Mouse (Mus musculus): Measurements from ENCODE around the gene Fam184b. TPM values are rescaled to one million over a fixed set of nuclear protein-coding genes. Genes with fewer than 3 reads are reported as not detected.

The Fam184b gene
- polyA plus RNA-seq, 1 experiment from 2014 or later, result 2.8 TPM

DNA sequence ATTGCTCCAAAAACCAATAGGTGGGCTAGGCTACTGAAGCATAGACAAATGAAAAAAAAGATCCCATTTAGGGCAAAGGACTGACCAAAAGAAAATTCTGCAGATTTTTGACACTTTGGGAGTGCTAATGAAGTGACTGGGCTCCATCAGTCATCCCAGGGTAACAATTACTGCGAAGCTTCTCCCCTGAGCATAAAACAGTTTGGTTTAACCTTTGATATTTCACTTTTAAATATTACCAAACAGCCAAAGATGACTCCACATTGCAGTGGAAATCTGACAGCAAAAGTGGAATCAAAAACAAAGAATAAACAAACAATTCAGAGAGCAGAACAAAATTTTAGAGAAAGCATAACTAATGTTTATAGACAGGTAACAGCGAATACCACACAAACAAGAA is 158.3 kb downstream of the Fam184b start:
- H3K36me3 ChIP-seq (ENCODE audit: control insufficient read depth, insufficient read depth, low read length), result no peaks in the 10 kb centered on the region
- no peak overlapping the region for H3K27ac ChIP-seq (ENCODE audit: low read depth, low read length)
- no peaks in the 10 kb centered on the region; the same call in 1 of the 2 replicates for H3K4me1 ChIP-seq (replicated peaks; ENCODE audit: control insufficient read depth, insufficient read depth, low read length)
- DNase-seq (ENCODE audit: low spot score) (no peak), ATAC-seq (replicated peaks; ENCODE audit: low FRiP score) (no peak)
- H3K4me2 ChIP-seq (ENCODE audit: low read depth, low read length, severe bottlenecking), result no peak overlapping the region
- WGBS, result 96% methylated on average over 2 of the region's 2 CpGs
- H3K9me3 ChIP-seq (ENCODE audit: control insufficient read depth, low read length), result no peaks in the 10 kb centered on the region
- H3K9ac ChIP-seq (ENCODE audit: low read length), result no peak overlapping the region
- H3K4me3 ChIP-seq (ENCODE audit: low read depth, low read length), result no peak overlapping the region
- H3K27me3 ChIP-seq (ENCODE audit: control insufficient read depth, insufficient read depth, low read length), result no peaks in the 10 kb centered on the region

DNA sequence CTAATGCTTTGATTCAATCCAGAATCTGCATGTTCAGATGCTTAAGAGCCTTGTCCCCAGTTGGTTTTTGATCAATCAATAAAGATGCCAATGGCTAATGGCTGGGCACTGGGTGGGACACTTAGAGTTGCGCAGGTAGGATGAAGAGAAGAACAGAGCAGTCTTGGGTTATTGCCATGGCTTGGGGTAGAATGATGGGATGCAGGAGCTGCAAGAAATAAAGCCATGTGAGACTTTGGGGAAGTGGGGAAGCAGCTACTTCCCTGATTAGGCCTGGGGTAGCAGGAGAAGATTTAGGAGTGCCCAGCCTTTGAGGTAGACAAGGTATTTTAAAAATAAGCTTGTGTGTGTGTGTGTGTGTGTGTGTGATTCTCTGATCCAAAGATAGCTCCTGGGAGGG is 159.3 kb downstream of the Fam184b start:
- Histone ChIP-seq H3K27me3 (ENCODE audit: control insufficient read depth, insufficient read depth, low read length) (no peaks in the 10 kb centered on the region), H3K9me3 (ENCODE audit: control insufficient read depth, low read length) (no peaks in the 10 kb centered on the region), H3K4me3 (ENCODE audit: low read depth, low read length) (no peak overlapping the region), H3K4me1 (replicated peaks; ENCODE audit: control insufficient read depth, insufficient read depth, low read length) (no peaks in the 10 kb centered on the region; the same call in 1 of the 2 replicates), H3K9ac (ENCODE audit: low read length) (no peak overlapping the region), H3K27ac (ENCODE audit: low read depth, low read length) (no peak overlapping the region), H3K36me3 (ENCODE audit: control insufficient read depth, insufficient read depth, low read length) (no peaks in the 10 kb centered on the region), H3K4me2 (ENCODE audit: low read depth, low read length, severe bottlenecking) (no peak overlapping the region)
- no peak for ATAC-seq (replicated peaks; ENCODE audit: low FRiP score)
- DNase-seq (ENCODE audit: low spot score), result no peak
- 91% methylated on average over 1 of the region's 1 CpGs for WGBS

Other genes starting within 250 kb of the Fam184b start
- gene Qdpr, start 189.4 kb downstream of the Fam184b start, polyA plus RNA-seq (2014; fragmentation: Nextera tagmentation; extraction: Ambion mirVana), result 97.3 and 102 TPM in 2 replicates
- 0.39 TPM in 1 of 2 replicates, not detected in the other for gene Clrn2, start 185.9 kb downstream of the Fam184b start, polyA plus RNA-seq (2014; fragmentation: Nextera tagmentation; extraction: Ambion mirVana)
- gene Lap3, start 146.2 kb downstream of the Fam184b start, polyA plus RNA-seq (2014; fragmentation: Nextera tagmentation; extraction: Ambion mirVana), result 85.0 and 86.3 TPM in 2 replicates
- gene Med28, start 119.4 kb downstream of the Fam184b start, polyA plus RNA-seq (2014; fragmentation: Nextera tagmentation; extraction: Ambion mirVana), result 266 and 285 TPM in 2 replicates
- gene Ncapg, start 30.3 kb upstream of the Fam184b start, polyA plus RNA-seq (2014; fragmentation: Nextera tagmentation; extraction: Ambion mirVana), result 86.3 and 101 TPM in 2 replicates
- gene Lcorl, start 218.0 kb upstream of the Fam184b start, polyA plus RNA-seq (2014; fragmentation: Nextera tagmentation; extraction: Ambion mirVana), result 41.0 and 41.7 TPM in 2 replicates

Measured in forebrain, embryonic 11.5 days (tissue).